Mouse (Mus musculus): Measurements from ENCODE around the gene Gpr4. TPM values are rescaled to one million over a fixed set of nuclear protein-coding genes. Genes with fewer than 3 reads are reported as not detected.
A peak's percentile ranks its signal among the peaks of the same experiment; 100 is the strongest.

The Gpr4 gene
- total and polyA plus RNA-seq, 2 experiments from 2014 or later, result 3.6 to 10.6 TPM

GRCm38 (mm10) chr7:19202065-19202850 is 10.1 kb upstream of the Gpr4 start:
- no peaks in the 10 kb centered on the region for H3K27me3 ChIP-seq (ENCODE audit: control insufficient read depth, insufficient read depth, low read length)
- no peaks in the 10 kb centered on the region for H3K4me1 ChIP-seq (ENCODE audit: control insufficient read depth, insufficient read depth)
- DNase-seq (ENCODE audit: low spot score) (no peak), ATAC-seq (ENCODE audit: insufficient read depth, low read depth) (no peak)
- H3K4me2 ChIP-seq (ENCODE audit: low read depth, low read length), result no peak overlapping the region
- no peak overlapping the region for H3K27ac ChIP-seq (ENCODE audit: low read depth)
- H3K36me3 ChIP-seq (replicated peaks; ENCODE audit: control insufficient read depth, insufficient read depth, low read length), result peaks cover 40% of the 10 kb centered on the region
- no peak overlapping the region for H3K4me3 ChIP-seq (ENCODE audit: low read depth, low read length)
- no peaks in the 10 kb centered on the region for H3K9me3 ChIP-seq (replicated peaks; ENCODE audit: control insufficient read depth, low read length)
- TF ChIP-seq CTCF (IDR thresholded peaks at IDR 0.05; ENCODE audit: low read depth) (no peak), EP300 (IDR thresholded peaks at IDR 0.05; ENCODE audit: low read depth) (no peak)
- H3K9ac ChIP-seq (replicated peaks; ENCODE audit: low read depth, low read length), result no peak overlapping the region
- 70% methylated on average over 15 of the region's 15 CpGs for WGBS

- no peak for ATAC-seq (ENCODE audit: insufficient read depth, low read depth)
- no peak overlapping the region for H3K4me2 ChIP-seq (ENCODE audit: low read depth, low read length)
- H3K9ac ChIP-seq (replicated peaks; ENCODE audit: low read depth, low read length), result no peak overlapping the region
- H3K9me3 ChIP-seq (replicated peaks; ENCODE audit: control insufficient read depth, low read length), result no peaks in the 10 kb centered on the region
- peaks cover 25% of the 10 kb centered on the region for H3K36me3 ChIP-seq (replicated peaks; ENCODE audit: control insufficient read depth, insufficient read depth, low read length)
- H3K27me3 ChIP-seq (ENCODE audit: control insufficient read depth, insufficient read depth, low read length), result no peaks in the 10 kb centered on the region
- no peak overlapping the region for H3K4me3 ChIP-seq (ENCODE audit: low read depth, low read length)
- H3K27ac ChIP-seq (ENCODE audit: low read depth), result no peak overlapping the region
- WGBS, result 72% methylated on average over 13 of the region's 13 CpGs
- TF ChIP-seq EP300 (IDR thresholded peaks at IDR 0.05; ENCODE audit: low read depth) (no peak), CTCF (IDR thresholded peaks at IDR 0.05; ENCODE audit: low read depth) (no peak)
- DNase-seq (ENCODE audit: low spot score), result no peak
- H3K4me1 ChIP-seq (ENCODE audit: control insufficient read depth, insufficient read depth), result 0 out of 2 replicates have a peak, but pooled peaks cover 3% of the 10 kb centered on the region
Observed at GRCm38 (mm10) chr7:19208201-19208910, 4.0 kb upstream of the Gpr4 start.

- ATAC-seq (ENCODE audit: insufficient read depth, low read depth) (no peak), DNase-seq (ENCODE audit: low spot score) (peak; percentile 67)
- no peak overlapping the region for H3K4me2 ChIP-seq (ENCODE audit: low read depth, low read length)
- H3K4me1 ChIP-seq (ENCODE audit: control insufficient read depth, insufficient read depth), result 0 out of 2 replicates have a peak, but pooled peaks cover 3% of the 10 kb centered on the region
- no peak overlapping the region for H3K4me3 ChIP-seq (ENCODE audit: low read depth, low read length)
- no peaks in the 10 kb centered on the region for H3K27me3 ChIP-seq (ENCODE audit: control insufficient read depth, insufficient read depth, low read length)
- 43% methylated on average over 7 of the region's 7 CpGs for WGBS
- no peaks in the 10 kb centered on the region for H3K9me3 ChIP-seq (replicated peaks; ENCODE audit: control insufficient read depth, low read length)
- no peak for TF ChIP-seq EP300 (IDR thresholded peaks at IDR 0.05; ENCODE audit: low read depth)
- TF ChIP-seq CTCF (IDR thresholded peaks at IDR 0.05; ENCODE audit: low read depth), result peak; percentile 93
- H3K27ac ChIP-seq (ENCODE audit: low read depth), result no peak overlapping the region
- H3K9ac ChIP-seq (replicated peaks; ENCODE audit: low read depth, low read length), result no peak overlapping the region
- H3K36me3 ChIP-seq (replicated peaks; ENCODE audit: control insufficient read depth, insufficient read depth, low read length), result peaks cover 20% of the 10 kb centered on the region
Observed at GRCm38 (mm10) chr7:19208944-19209472, 3.3 kb upstream of the Gpr4 start.

GRCm38 (mm10) chr7:19209494-19209893 is 2.8 kb upstream of the Gpr4 start:
- H3K9me3 ChIP-seq (replicated peaks; ENCODE audit: control insufficient read depth, low read length), result no peaks in the 10 kb centered on the region
- no peaks in the 10 kb centered on the region for H3K27me3 ChIP-seq (ENCODE audit: control insufficient read depth, insufficient read depth, low read length)
- H3K4me1 ChIP-seq (ENCODE audit: control insufficient read depth, insufficient read depth), result 0 out of 2 replicates have a peak, but pooled peaks cover 3% of the 10 kb centered on the region
- H3K9ac ChIP-seq (replicated peaks; ENCODE audit: low read depth, low read length), result no peak overlapping the region
- no peak overlapping the region for H3K4me2 ChIP-seq (ENCODE audit: low read depth, low read length)
- H3K27ac ChIP-seq (ENCODE audit: low read depth), result no peak overlapping the region
- ATAC-seq (ENCODE audit: insufficient read depth, low read depth) (no peak), DNase-seq (ENCODE audit: low spot score) (no peak)
- WGBS, result 76% methylated on average over 4 of the region's 4 CpGs
- no peak overlapping the region for H3K4me3 ChIP-seq (ENCODE audit: low read depth, low read length)
- H3K36me3 ChIP-seq (replicated peaks; ENCODE audit: control insufficient read depth, insufficient read depth, low read length), result peaks cover 15% of the 10 kb centered on the region
- TF ChIP-seq CTCF (IDR thresholded peaks at IDR 0.05; ENCODE audit: low read depth), result no peak
- no peak for TF ChIP-seq EP300 (IDR thresholded peaks at IDR 0.05; ENCODE audit: low read depth)

GRCm38 (mm10) chr7:19210010-19210409 is 2.3 kb upstream of the Gpr4 start:
- Histone ChIP-seq H3K27ac (ENCODE audit: low read depth) (no peak overlapping the region), H3K4me3 (ENCODE audit: low read depth, low read length) (no peak overlapping the region), H3K4me2 (ENCODE audit: low read depth, low read length) (no peak overlapping the region), H3K4me1 (ENCODE audit: control insufficient read depth, insufficient read depth) (0 out of 2 replicates have a peak, but pooled peaks cover 3% of the 10 kb centered on the region), H3K27me3 (ENCODE audit: control insufficient read depth, insufficient read depth, low read length) (no peaks in the 10 kb centered on the region), H3K9ac (replicated peaks; ENCODE audit: low read depth, low read length) (no peak overlapping the region), H3K36me3 (replicated peaks; ENCODE audit: control insufficient read depth, insufficient read depth, low read length) (peaks cover 11% of the 10 kb centered on the region; the same call in 1 of the 2 replicates), H3K9me3 (replicated peaks; ENCODE audit: control insufficient read depth, low read length) (no peaks in the 10 kb centered on the region)
- DNase-seq (ENCODE audit: low spot score) (no peak), ATAC-seq (ENCODE audit: insufficient read depth, low read depth) (no peak)
- WGBS, result 85% methylated on average over 5 of the region's 5 CpGs
- TF ChIP-seq CTCF (IDR thresholded peaks at IDR 0.05; ENCODE audit: low read depth), result 0 out of 2 replicates have a peak, but pooled peaks have one; percentile 17
- no peak for TF ChIP-seq EP300 (IDR thresholded peaks at IDR 0.05; ENCODE audit: low read depth)
